Mouse (Mus musculus): ENCODE data around the gene Ubr4. TPM values are rescaled to one million over a fixed set of nuclear protein-coding genes. Genes with fewer than 3 reads are reported as not detected.

Gene Ubr4
- polyA plus RNA-seq, 1 experiment, result 129 TPM

DNA sequence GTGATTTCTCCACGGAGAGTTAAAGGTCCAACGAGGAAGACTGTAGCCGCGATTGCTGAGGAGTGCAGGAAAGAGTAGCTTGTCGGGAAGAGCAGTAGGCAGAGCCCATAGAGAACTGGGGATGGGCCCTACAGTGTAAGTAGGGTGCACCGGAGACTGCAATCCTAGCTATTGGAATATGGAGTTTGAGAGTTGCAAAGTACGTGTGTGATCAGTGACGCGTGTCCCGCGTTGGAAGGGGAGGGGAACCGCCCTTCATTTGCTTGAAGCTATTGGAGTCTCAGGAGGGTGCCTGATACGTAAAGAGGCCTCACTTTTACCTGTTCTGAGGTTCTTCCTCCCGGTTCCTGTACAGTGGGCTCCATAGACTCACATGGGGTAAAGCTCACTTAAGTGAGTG lies 40.7 kb upstream of the Ubr4 start:
- no peak for TF ChIP-seq CTCF (conservative IDR thresholded peaks at IDR 0.05; ENCODE audit: insufficient read depth, insufficient read length, low read depth, low read length)
- no peak for TF ChIP-seq POLR2A (IDR thresholded peaks at IDR 0.05; ENCODE audit: low read depth, low read length)
- 17% methylated on average over 14 of the region's 14 CpGs for WGBS
- peak overlapping the region; percentile 81 for H3K27ac ChIP-seq (ENCODE audit: insufficient read depth, low read depth, low read length)
- H3K4me1 ChIP-seq (ENCODE audit: control insufficient read depth, insufficient read depth, low read length), result 0 out of 2 replicates have a peak, but pooled peaks cover 12% of the 10 kb centered on the region
- H3K27me3 ChIP-seq (replicated peaks; ENCODE audit: control insufficient read depth, insufficient read depth, low read length), result no peaks in the 10 kb centered on the region
- peak; percentile 51 for DNase-seq
- peak overlapping the region; percentile 64 for H3K4me3 ChIP-seq (ENCODE audit: insufficient read depth, low read depth, low read length)
- H3K36me3 ChIP-seq (ENCODE audit: control insufficient read depth, insufficient read depth, low read length), result peaks cover 2% of the 10 kb centered on the region

GRCm38 (mm10) chr4:139312632-139313031 lies 39.8 kb upstream of the Ubr4 start:
- WGBS, result 64% methylated on average over 4 of the region's 4 CpGs

DNA sequence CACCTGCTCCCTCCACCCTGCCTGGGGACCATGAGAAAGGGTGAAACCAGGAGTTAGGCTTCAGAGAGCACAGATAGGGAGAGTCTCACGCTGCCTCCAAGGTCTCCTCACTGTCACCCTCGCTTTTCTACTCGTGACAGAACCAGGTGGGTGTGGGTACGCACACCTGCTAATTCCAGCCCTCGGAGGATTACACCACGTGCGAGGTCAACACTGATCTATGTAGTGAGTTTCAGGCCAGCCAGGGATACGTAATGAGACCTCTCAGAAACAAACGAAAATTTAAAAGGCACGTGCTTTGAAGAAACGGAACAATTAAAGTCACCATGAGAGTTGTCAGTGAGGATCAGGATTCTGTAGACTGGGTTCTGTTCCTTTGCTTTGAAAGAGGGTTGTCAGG lies 34.0 kb upstream of the Ubr4 start:
- Histone ChIP-seq H3K4me1 (ENCODE audit: control insufficient read depth, insufficient read depth, low read length) (no peaks in the 10 kb centered on the region; the same call in 1 of the 2 replicates), H3K4me3 (ENCODE audit: insufficient read depth, low read depth, low read length) (no peak overlapping the region), H3K36me3 (ENCODE audit: control insufficient read depth, insufficient read depth, low read length) (peaks cover 2% of the 10 kb centered on the region), H3K27me3 (replicated peaks; ENCODE audit: control insufficient read depth, insufficient read depth, low read length) (no peaks in the 10 kb centered on the region), H3K27ac (ENCODE audit: insufficient read depth, low read depth, low read length) (no peak overlapping the region)
- no peak for DNase-seq
- WGBS, result 89% methylated on average over 11 of the region's 11 CpGs
- TF ChIP-seq CTCF (conservative IDR thresholded peaks at IDR 0.05; ENCODE audit: insufficient read depth, insufficient read length, low read depth, low read length) (no peak), POLR2A (IDR thresholded peaks at IDR 0.05; ENCODE audit: low read depth, low read length) (no peak)

More at GRCm38 (mm10) chr4:139312632-139313031, 39.8 kb upstream of the Ubr4 start:
- no peaks in the 10 kb centered on the region for H3K27me3 ChIP-seq (replicated peaks; ENCODE audit: control insufficient read depth, insufficient read depth, low read length)
- no peak overlapping the region for H3K4me3 ChIP-seq (ENCODE audit: insufficient read depth, low read depth, low read length)
- peak; percentile 43 for DNase-seq
- H3K36me3 ChIP-seq (ENCODE audit: control insufficient read depth, insufficient read depth, low read length), result peaks cover 2% of the 10 kb centered on the region
- H3K27ac ChIP-seq (ENCODE audit: insufficient read depth, low read depth, low read length), result no peak overlapping the region
- TF ChIP-seq POLR2A (IDR thresholded peaks at IDR 0.05; ENCODE audit: low read depth, low read length) (no peak), CTCF (conservative IDR thresholded peaks at IDR 0.05; ENCODE audit: insufficient read depth, insufficient read length, low read depth, low read length) (peak; percentile 48)
- H3K4me1 ChIP-seq (ENCODE audit: control insufficient read depth, insufficient read depth, low read length), result 0 out of 2 replicates have a peak, but pooled peaks cover 12% of the 10 kb centered on the region

- DNase-seq, result no peak
- 77% methylated on average over 4 of the region's 4 CpGs for WGBS
- Histone ChIP-seq H3K36me3 (ENCODE audit: control insufficient read depth, insufficient read depth, low read length) (peaks cover 2% of the 10 kb centered on the region), H3K4me3 (ENCODE audit: insufficient read depth, low read depth, low read length) (no peak overlapping the region), H3K4me1 (ENCODE audit: control insufficient read depth, insufficient read depth, low read length) (no peaks in the 10 kb centered on the region; the same call in 1 of the 2 replicates), H3K27ac (ENCODE audit: insufficient read depth, low read depth, low read length) (no peak overlapping the region), H3K27me3 (replicated peaks; ENCODE audit: control insufficient read depth, insufficient read depth, low read length) (no peaks in the 10 kb centered on the region)
- TF ChIP-seq POLR2A (IDR thresholded peaks at IDR 0.05; ENCODE audit: low read depth, low read length) (no peak), CTCF (conservative IDR thresholded peaks at IDR 0.05; ENCODE audit: insufficient read depth, insufficient read length, low read depth, low read length) (no peak)
Measured at GRCm38 (mm10) chr4:139319740-139320139, 32.7 kb upstream of the Ubr4 start.

- peak; percentile 90 for DNase-seq
- Histone ChIP-seq H3K4me3 (ENCODE audit: insufficient read depth, low read depth, low read length) (peak overlapping the region; percentile 22), H3K27me3 (replicated peaks; ENCODE audit: control insufficient read depth, insufficient read depth, low read length) (no peaks in the 10 kb centered on the region), H3K4me1 (ENCODE audit: control insufficient read depth, insufficient read depth, low read length) (peaks cover 6% of the 10 kb centered on the region; the same call in 1 of the 2 replicates), H3K36me3 (ENCODE audit: control insufficient read depth, insufficient read depth, low read length) (no peaks in the 10 kb centered on the region), H3K27ac (ENCODE audit: insufficient read depth, low read depth, low read length) (peak overlapping the region; percentile 14)
- TF ChIP-seq CTCF (conservative IDR thresholded peaks at IDR 0.05; ENCODE audit: insufficient read depth, insufficient read length, low read depth, low read length), result peak; percentile 82
- TF ChIP-seq POLR2A (IDR thresholded peaks at IDR 0.05; ENCODE audit: low read depth, low read length), result peak; percentile 71
- 3% methylated on average over 10 of the region's 10 CpGs for WGBS
Measured at GRCm38 (mm10) chr4:139330605-139331004, 21.8 kb upstream of the Ubr4 start.

GRCm38 (mm10) chr4:139334631-139335295 lies 17.6 kb upstream of the Ubr4 start:
- no peaks in the 10 kb centered on the region for H3K27me3 ChIP-seq (replicated peaks; ENCODE audit: control insufficient read depth, insufficient read depth, low read length)
- peak; percentile 74 for DNase-seq
- TF ChIP-seq CTCF (conservative IDR thresholded peaks at IDR 0.05; ENCODE audit: insufficient read depth, insufficient read length, low read depth, low read length) (no peak), POLR2A (IDR thresholded peaks at IDR 0.05; ENCODE audit: low read depth, low read length) (no peak)
- 36% methylated on average over 7 of the region's 9 CpGs for WGBS
- peak overlapping the region; percentile 94 for H3K27ac ChIP-seq (ENCODE audit: insufficient read depth, low read depth, low read length)
- no peak overlapping the region for H3K4me3 ChIP-seq (ENCODE audit: insufficient read depth, low read depth, low read length)
- H3K36me3 ChIP-seq (ENCODE audit: control insufficient read depth, insufficient read depth, low read length), result no peaks in the 10 kb centered on the region
- peaks cover 7% of the 10 kb centered on the region; the same call in 1 of the 2 replicates for H3K4me1 ChIP-seq (ENCODE audit: control insufficient read depth, insufficient read depth, low read length)

DNA sequence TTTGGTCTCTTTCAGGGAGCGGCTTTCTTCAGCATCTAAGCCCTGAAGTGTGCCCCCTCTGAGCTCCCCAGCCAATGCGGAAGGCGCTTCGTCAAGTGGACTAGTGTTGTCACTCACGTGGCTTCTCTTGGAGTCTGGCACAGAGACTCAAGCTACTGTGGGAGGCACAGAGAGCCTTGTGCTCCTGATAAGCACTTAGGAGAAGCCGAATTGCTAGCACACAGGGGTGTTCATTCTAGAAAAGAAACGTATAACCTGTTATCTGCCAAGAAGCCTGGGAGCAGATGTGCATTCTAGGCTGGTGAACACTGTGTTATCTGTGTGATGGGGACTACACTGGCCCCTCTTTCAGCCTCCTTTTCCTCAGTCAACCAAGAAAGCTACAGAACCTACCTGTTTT lies 16.9 kb upstream of the Ubr4 start:
- Histone ChIP-seq H3K4me1 (ENCODE audit: control insufficient read depth, insufficient read depth, low read length) (peaks cover 7% of the 10 kb centered on the region; the same call in 1 of the 2 replicates), H3K4me3 (ENCODE audit: insufficient read depth, low read depth, low read length) (no peak overlapping the region), H3K27me3 (replicated peaks; ENCODE audit: control insufficient read depth, insufficient read depth, low read length) (no peaks in the 10 kb centered on the region), H3K27ac (ENCODE audit: insufficient read depth, low read depth, low read length) (peak overlapping the region; percentile 94), H3K36me3 (ENCODE audit: control insufficient read depth, insufficient read depth, low read length) (no peaks in the 10 kb centered on the region)
- DNase-seq, result peak; percentile 39
- WGBS, result 56% methylated on average over 7 of the region's 7 CpGs
- TF ChIP-seq CTCF (conservative IDR thresholded peaks at IDR 0.05; ENCODE audit: insufficient read depth, insufficient read length, low read depth, low read length) (no peak), POLR2A (IDR thresholded peaks at IDR 0.05; ENCODE audit: low read depth, low read length) (no peak)

Measured in kidney, adult 2 months (tissue).